Mouse (Mus musculus) retina, postnatal 7 days (tissue): ENCODE data around the gene Llgl1.
A peak's percentile ranks its signal among the peaks of the same experiment; 100 is the strongest.

Experiments
- DNase-seq: peaks from one replicate; pipeline ENCODE4 v3.0.0-alpha.2; 2012; ENCODE audit warnings: low read depth, low spot score

Llgl1 gene

GRCm38 (mm10) chr11:60726601-60727391, 27.3 kb downstream of the Llgl1 start, which contains the start of gene Flii:
TSS of gene Flii (minus strand) at chr11:60727263.
- DNase-seq, result peak; percentile 65

GRCm38 (mm10) chr11:60727392-60728140, 28.0 kb downstream of the Llgl1 start:
- no peak for DNase-seq

- peak; percentile 86 for DNase-seq
These were observed 28.8 kb downstream of the Llgl1 start, which contains the start of gene Mief2 for GRCm38 (mm10) chr11:60728260-60728761. TSS of gene Mief2 (plus strand) at chr11:60728398.

- DNase-seq, result no peak
These were observed 29.7 kb downstream of the Llgl1 start for GRCm38 (mm10) chr11:60729217-60729641.

DNA sequence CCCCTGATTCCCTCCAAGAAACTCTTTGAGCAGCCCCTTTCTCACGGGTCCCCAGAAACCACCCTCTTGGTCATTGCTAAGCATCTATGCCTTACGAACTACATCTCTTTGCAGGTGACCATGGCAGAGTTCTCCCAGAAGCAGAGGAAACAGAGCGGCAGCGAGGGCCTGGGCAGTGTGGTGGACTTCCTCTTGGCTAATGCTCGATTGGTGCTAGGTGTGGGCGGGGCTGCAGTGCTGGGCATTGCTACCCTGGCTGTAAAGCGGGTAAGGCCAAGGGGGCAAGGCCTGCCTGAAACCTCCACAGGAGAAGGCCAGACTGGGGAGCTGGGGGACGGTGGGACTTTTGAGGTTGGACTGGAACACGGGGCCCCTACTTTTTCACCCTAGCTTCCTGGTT, 30.6 kb downstream of the Llgl1 start:
- no peak for DNase-seq

DNA sequence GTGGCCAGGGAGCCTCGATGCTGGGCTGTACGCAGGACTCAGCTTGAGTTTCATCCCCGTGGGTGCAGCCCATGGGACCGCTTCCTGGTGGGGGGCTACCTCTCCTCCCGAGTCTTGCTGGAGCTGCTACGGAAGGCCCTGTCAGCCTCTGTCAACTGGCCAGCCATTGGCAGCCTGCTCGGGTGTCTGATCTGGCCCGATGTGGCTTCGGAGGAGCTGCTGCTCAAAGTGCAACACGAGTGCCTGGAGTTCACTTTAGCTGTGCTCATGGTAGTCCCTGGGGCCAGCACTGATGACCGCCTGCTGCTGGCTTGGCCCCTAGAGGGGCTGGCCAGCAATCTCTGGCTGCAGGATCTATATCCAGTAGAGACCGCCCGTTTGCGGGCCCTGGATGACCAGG, 31.7 kb downstream of the Llgl1 start:
- no peak for DNase-seq

DNA sequence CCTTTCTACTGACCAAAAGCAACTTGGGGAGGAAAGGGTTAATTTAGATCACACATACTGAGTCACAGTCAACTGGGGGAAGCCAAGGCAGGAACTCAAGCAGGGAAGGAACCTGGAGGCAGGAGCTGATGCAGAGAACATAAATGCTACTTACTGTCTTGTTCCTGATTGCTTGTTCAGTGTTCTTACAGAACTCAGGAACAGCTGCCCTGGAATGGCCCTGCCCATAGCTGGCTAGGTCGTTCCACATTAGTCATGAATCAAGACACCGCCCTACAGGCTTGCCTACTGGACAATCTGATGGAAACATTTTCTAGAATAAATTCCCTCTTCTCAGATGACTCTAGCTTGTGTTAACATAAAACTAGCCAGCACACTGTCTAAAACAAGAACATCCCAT, 34.7 kb downstream of the Llgl1 start:
- DNase-seq, result no peak

GRCm38 (mm10) chr11:60735191-60735590, 35.7 kb downstream of the Llgl1 start:
- no peak for DNase-seq

GRCm38 (mm10) chr11:60736491-60736890, 37.0 kb downstream of the Llgl1 start:
- DNase-seq, result no peak

DNA sequence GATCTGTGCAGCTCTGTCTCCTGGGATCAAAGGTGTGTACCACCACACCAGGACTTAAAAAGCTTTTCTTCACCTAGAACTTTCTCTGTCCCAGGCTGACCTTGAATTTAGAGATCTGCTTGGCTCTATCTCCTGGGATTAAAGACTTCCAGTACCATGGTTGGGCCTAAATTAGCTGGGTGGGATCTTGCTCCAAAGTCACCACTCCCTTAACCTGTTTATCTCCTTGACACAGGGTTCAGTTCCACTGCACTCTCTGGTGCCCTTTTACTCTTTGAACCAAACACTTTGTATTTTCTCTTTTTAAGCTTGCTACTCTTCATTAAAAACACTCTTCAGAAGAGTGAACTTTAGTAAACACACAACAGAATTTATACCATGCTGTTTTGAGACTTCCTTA, 37.9 kb downstream of the Llgl1 start:
- DNase-seq, result no peak

GRCm38 (mm10) chr11:60740321-60740720, 40.8 kb downstream of the Llgl1 start:
- no peak for DNase-seq

GRCm38 (mm10) chr11:60755570-60755969, 56.0 kb downstream of the Llgl1 start:
- no peak for DNase-seq

DNA sequence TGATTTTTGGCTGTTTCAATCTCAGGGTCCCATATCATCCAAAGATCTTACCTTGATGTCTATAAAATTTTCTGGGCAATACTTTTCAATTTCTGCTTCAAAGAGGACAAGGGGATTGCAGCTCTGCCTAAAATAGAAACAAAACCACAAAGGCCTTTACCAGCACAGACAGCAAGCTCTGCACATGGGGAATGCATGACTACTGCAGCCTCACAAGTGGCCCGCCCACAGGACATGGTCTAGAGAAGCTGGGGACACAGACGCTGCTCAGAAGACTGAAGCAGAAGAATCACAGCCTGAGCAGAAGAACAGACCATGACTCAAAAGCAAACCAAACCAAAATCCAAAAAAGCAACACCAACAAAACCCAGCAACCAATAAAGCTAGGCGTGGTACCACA, 62.2 kb downstream of the Llgl1 start:
- no peak for DNase-seq
